Mouse (Mus musculus): ENCODE results near the gene Zfp605.
A peak's percentile ranks its signal among the peaks of the same experiment; 100 is the strongest.
"Not testable (repeated sequence)": the region's sequence is repeated elsewhere in the genome, so short reads cannot be mapped to it uniquely, and the experiment has no call there.

Zfp605 gene

DNA sequence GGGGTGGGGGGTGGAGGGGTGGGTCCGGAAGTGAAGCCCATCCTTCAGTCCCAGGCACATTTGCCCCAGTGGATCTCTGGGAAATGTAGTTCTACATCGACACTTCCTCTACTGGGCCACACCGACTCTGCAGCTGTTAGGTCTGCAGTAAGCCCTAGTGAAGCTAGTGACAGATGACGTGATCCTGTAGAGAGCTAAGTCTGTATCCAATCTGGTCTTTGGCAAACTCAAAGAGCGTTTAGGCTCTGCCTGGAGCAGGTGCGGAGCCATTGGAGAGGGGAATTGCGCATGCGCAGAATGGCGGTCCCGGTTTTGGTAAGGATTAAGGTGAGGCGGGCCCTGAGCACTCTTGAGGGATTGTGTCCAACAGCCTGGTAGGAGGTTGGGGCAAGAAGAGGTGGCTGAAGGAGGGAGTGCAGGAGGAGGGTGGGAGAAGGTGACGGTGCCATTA lies at the start of gene Zfp605:
TSS of gene Zfp605 (plus strand) at position 102 of the 451 bp plus-strand sequence.
- DNase-seq (ENCODE audit: low spot score) = peak; percentile 87

DNA sequence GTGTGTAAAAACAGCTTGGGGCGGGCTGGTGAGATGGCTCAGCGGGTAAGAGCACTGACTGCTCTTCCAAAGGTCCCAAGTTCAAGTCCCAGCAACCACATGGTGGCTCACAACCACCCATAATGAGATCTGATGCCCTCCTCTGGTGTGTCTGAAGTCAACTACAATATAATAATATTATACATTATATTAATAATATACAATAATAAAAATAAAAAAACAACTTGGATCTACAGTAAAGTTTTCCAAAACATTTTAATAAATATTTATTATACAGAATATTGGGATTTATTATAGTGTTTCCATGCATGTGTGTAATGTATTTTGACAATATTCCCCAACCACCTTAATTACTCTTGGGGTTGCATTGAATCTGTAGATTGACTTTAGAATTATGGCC lies 37.5 kb upstream of the Zfp605 start, which contains the start of gene Gm17655:
TSS of gene Gm17655 (minus strand) at position 101 of the 400 bp plus-strand sequence.
- not testable (repeated sequence) for DNase-seq (ENCODE audit: low spot score)

DNA sequence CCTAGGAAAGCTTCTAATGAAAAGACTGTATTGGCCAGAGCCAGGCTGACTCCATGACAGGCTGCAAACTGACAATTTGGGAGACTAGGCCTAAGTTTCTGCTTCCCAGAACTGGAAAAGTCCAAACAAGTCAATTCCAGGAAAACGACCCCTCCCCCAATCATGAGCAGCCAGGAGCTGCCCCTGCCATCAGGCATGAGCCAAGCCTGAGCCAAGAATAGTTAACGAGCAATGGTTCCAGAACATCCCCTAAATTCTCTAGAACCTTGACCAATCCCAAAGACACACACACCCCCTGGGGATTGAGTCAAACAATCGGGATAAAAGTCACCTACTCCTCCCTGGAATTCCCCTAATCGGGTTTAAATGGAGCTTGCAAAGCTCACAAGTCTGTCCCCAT lies 26.9 kb upstream of the Zfp605 start:
- no peak for DNase-seq (ENCODE audit: low spot score)

DNA sequence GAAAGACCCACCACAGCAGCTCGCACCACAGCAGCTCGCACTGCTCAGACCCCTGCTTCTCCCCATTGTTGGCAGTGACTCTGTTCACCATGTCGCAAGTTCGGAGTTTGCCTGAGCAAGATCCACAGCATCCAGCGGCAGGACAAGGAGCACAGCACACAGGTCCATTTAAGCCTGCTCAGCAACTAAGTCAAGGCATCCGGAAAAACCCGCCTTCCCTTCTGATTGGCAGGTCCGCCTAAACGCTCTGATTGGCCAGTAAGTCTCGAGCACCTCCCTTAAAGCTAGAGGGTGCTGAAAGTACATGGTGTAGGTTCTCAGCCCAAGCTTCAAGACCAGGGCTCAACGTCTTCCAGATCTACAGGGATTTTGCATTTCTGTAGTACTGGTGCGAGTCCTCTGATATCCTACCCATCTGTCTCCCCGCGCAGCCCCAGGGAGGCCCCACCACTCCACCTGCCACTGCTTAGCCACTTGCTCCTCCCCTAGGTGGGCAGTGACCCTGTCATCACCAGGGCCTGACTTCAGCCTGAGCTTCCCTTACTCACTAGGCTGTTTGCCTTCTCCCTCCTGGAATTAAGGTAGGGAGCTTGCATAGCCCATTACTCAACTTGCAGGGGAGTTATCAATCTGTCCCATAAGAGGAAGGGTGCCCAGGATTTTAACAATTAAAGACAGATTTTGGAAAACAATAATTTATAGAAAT lies 23.6 kb upstream of the Zfp605 start:
- DNase-seq (ENCODE audit: low spot score) = peak; percentile 58

DNA sequence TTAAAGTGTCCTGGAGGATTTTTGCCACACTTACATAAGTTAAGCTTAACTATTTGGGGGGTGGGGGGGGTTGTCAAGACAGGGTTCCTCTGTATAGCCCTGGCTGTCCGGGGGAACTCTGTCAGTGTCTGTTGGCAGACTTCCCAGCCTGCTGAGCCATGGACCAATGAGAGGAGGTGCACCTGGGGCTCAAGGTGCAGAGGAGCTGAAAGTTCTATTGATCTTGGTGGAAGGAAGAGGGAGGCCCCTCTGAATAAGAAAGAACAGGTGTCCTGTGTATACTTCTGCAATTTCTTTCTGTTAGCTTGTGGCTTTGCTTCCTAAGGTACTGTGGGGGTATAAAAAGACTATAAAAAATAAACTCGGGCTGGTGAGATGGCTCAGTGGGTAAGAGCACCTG lies 18.3 kb upstream of the Zfp605 start:
- DNase-seq (ENCODE audit: low spot score) = no peak

DNA sequence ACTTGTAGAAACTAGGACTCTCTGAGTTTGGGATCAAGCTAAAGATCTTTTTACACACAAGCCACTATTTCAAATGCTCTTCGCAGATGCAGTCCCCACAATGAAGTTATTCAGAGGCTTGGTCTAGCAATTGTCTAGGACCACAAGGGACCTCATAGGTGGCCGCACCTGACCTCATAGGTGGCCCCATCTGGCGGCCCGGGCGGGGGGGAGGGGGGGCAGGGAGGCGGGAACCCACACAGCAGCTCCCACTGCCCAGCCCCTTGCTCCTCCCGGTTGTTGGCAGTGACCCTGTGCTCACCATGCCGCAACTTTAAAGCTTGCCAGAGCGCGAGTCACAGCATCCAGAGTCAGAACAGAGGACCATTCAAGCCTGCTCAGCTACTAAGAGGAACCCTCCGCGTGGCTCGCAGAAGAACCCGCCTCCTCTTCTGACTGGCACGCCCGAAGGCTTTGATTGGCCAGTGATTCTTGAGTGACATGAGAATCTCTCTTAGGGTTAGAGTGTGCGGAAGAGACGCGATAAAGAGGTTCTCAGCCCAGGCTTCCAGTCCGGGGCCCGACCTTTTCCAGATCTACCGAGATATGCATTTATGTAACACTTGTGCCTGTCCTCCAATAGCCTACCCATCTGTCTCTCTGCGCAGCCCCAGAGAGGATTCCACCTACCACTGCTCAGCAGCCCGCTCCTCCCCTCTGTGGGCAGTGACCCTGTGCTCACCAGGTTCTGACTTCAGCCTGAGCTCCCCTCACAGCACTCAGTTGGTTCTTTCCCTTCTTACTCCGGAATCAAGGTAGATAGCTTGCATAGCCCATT lies 15.7 kb upstream of the Zfp605 start, which contains the start of gene Gm35315:
TSS of gene Gm35315 (minus strand) at position 391 of the 817 bp plus-strand sequence.
- peak; percentile 87 for DNase-seq (ENCODE audit: low spot score)

DNA sequence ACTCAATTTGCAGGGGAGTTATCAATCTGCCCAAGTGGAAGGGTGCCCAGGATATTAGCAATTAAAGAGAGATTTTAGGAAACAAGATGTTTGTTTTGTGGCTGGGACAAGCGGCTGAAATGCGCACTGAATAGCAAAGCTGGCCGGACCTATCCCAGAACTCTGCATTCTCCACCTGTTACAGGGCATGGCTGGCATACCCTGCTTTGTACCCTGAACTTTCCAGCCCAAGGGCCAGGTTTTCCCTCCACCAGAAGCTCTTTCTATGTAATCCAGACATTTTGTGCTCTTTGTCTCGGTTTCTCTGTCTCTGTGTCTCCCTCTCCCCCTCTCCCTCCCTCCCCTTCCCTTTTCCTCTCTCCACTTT lies 15.1 kb upstream of the Zfp605 start:
- no peak for DNase-seq (ENCODE audit: low spot score)

DNA sequence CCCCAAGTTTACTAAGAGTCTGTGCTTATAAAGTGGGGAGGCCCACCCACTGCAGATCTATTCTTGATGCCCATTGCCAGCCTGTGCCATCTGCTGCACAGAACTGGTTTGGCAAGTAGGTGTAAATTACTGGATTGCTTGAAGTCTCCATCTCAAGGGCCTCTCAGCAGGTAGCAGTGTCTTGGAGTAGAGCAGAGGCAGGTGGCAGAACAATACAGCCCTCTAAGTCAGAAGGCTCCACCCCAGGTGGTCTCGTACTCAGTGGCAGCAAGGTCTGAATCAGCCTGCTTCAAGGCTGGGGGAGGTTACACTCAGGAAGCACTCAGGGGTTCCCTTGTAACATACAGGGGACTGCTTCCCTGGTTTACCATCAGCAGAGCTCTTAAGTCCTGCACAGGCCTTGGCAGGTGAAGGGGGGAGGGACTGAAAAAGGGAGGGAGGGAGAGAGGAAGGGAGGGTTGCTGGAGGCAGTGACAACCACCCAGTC lies 10.9 kb upstream of the Zfp605 start:
- no peak for DNase-seq (ENCODE audit: low spot score)

DNA sequence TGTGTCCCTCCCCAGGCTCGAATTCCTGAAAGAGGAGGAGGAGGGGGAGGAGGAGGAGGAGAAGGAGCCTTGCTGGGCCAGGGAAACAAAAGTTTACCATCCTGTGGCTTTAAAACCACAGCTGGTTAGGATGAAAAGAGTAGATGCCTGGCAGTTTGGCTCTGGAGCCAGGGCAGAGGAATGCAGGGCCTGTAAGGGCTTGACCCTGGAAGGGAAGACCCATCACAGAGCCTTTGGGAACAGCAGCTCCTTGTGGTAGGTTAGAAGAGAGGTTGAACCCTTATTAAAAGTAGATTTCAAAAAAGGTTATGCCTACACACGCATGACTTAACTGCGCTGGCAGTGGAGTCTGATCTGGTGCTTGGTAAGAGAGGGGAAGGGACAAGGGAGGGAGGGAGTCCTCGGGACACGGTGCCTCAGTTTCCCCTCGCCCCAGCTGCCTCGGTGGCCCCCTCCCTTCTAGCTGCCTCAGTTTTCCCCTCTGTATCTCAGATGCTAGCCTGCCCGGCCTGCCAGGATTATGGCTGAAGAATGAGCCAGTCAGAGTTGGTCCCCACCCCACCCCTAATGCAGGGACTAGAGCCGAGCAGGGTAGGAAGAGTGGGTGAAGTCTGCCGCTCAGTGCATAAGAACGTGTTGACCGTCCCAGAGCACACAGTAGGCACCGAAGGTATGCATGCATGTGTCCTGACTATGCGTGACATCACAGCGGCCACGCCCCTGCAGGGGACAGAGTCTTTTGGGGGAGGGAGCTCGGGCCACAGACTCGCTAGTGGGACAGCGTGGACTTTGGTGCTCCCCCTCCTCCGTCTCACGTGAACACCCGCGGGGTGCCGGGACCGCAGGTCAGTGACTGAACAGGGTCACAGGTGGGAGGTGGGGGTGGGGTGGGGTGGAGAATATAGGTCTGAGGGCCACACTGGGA lies 10.0 kb upstream of the Zfp605 start, which contains the start of gene Plcxd1:
TSS of gene Plcxd1 (plus strand) at position 314 of the 925 bp plus-strand sequence.
- DNase-seq (ENCODE audit: low spot score) = no peak

DNA sequence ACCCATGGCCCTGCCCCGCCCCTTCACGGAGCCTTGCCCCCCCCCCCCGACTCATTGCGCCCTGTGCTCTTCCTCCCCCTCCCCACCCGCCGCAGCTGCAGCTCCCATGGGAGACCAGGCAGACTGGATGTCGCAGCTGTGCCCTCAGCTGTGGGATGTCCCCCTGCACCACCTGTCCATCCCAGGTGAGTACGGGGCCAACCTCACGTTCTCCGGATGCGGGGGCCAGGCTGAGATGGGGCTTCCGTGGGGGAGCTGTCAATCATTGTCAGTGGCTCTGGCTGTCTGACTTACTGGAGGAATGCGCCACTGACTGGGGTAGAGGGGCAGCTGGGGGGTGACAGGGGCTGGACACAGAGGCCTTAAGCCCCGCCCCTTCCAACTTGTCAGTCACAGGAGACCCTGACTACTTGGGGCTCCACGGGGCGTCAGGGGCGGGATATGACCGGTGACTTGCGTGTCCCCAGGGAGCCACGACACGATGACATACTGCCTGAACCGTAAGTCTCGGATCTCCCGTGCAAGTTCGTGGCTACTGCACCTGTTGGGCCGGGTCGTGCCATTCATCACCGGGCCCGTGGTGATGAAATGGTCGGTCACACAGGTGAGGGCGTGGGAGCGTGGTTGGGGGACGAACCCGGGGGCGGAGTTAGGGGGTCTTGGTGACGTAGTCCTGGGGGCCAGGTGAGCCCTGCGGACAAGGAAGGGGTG lies 8.8 kb upstream of the Zfp605 start:
- peak; percentile 39 for DNase-seq (ENCODE audit: low spot score)

DNA sequence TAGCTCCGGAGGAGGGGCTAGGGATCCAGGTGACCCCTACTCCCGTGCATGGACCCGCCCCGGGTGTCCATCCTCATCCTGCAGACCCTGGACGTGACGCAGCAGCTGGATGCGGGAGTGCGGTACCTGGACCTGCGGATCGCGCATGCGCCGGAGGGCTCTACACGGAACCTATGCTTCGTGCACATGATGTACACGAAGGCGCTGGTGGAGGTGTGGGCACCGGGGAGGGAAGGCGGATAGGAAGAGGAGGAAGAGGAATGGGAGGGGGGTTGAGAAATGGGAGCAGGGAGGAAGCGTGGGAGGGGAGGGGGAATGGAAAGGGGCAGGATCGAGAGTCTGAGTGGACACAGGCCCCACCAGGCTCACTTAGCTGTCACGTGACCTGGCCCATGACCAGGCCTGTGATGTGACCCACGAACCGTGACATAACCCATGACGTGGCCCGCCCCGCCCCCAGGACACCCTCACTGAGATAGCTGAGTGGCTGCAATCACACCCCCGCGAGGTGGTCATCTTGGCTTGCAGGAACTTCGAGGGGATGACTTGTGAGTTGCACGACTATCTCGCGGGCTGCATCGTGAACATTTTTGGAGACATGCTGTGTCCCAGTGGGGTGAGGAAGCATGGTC lies 8.1 kb upstream of the Zfp605 start:
- peak; percentile 61 for DNase-seq (ENCODE audit: low spot score)

DNA sequence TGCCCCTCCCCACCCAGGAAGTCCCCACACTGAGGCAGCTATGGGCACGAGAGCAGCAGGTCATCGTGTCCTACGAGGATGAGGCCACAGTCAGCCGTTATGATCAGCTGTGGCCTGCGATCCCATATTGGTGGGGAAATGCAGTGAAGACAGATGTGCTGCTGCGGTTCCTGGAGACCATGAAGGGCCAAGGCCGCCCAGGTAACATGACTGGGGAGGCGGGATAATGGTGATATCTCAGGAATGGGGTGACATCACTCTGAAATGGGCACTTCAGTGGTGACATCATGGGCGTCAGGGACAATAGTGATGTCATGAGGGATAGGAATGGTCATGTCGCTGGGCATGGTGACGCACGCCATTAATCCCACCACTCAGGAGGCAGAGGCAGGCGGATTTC lies 7.5 kb upstream of the Zfp605 start:
- DNase-seq (ENCODE audit: low spot score) = no peak

DNA sequence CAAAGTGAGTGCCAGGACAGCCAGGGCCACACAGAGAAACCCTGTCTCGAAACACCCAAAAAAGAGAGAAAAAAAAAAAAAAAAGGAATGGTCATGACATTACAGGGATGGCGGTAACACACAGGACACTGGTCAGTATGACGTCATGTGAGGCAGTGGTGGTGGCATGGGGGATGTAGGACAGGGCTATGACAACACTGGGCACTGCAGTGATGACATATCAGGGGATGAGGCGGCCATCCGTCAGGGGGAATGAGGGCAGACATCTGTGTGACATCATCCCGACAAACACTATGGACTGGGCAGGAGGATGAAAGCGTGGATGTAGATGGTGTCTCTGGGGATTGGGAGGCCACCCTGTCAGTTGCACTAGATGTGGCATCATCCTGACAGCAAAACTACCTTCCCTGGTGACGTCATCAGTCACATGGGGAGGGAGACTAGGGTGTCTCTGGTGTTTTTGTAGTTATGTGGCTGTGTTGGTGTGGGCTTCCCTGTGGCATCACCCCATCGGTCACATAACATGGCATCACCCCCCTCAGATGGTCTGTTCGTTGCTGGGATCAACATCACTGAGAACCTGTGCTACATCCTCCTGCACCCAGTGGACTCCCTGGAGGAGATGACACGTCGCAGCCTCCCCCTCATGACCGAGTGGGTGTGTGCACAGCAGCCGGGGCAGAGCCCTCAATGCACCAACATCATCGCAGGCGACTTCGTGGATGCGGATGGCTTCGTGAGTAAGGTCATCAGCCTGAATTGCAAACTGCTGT lies 6.9 kb upstream of the Zfp605 start:
- no peak for DNase-seq (ENCODE audit: low spot score)

DNA sequence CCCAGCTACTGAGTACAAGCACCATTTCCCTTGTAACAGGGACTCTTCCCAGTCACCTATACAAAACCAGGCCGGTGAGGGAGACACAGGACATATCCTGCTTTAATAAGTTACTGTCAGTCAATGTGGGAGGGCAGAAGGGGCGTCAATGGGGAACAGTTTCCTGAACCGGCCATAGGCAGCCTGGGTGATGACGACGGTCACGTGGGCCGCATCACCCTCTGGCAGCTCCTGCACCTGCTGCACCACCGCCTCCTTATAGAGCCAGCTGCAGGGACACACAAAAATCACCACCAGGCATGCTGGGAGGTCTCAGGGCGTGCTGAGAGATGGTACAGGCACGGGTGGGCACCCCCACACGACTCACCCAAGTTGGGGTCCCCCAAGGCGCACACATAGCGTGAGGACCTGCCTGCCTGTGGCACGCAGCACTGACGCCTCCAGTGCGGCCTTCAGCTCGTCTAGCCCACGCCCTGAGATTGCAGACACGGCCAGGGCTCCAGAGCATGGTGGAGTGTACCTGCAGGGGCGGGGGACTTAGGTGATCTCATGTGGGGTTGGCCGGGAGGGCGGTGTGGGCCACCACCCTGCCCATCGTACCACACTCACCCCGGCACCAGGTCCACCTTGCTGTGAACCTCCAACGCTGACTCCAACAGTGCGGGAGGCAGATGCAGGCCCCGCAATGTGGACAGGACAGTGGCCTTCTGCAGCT lies 5.8 kb upstream of the Zfp605 start:
- DNase-seq (ENCODE audit: low spot score) = no peak

DNA sequence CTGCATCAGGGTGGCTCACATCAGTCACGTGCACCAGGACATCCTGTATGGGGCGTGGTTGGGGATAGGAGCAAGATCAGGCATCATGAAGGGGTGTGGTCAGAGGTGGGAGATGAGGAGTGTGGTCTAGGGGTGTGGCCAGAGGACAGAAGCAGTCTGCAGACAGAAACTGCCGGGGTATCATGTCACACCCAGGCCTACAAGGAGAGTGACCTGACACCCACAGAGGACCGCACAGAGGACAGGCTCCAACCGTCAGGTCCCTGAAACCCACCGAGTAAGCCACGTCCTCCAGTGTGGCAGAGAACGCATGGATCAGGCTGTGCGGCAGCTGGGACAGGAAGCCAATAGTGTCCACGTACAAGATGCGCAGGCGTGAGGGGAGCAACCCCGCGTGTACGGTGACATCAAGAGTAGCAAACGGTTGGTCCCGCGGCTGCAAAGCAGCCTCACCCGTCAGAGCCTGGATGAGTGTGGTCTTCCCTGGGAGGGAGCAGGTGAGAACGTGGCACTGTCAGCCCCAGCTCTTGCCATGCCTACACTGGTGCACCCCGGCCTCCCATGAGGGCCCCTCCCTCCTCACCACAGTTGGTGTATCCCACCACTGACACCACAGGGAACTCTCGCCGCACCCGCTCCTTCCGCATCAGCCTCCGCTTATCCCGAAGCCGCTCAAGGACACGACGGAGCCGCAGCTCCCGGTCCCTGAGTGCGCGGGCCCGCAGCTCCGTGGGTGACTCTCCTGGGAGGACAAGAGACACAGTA lies 5.1 kb upstream of the Zfp605 start:
- DNase-seq (ENCODE audit: low spot score) = no peak

DNA sequence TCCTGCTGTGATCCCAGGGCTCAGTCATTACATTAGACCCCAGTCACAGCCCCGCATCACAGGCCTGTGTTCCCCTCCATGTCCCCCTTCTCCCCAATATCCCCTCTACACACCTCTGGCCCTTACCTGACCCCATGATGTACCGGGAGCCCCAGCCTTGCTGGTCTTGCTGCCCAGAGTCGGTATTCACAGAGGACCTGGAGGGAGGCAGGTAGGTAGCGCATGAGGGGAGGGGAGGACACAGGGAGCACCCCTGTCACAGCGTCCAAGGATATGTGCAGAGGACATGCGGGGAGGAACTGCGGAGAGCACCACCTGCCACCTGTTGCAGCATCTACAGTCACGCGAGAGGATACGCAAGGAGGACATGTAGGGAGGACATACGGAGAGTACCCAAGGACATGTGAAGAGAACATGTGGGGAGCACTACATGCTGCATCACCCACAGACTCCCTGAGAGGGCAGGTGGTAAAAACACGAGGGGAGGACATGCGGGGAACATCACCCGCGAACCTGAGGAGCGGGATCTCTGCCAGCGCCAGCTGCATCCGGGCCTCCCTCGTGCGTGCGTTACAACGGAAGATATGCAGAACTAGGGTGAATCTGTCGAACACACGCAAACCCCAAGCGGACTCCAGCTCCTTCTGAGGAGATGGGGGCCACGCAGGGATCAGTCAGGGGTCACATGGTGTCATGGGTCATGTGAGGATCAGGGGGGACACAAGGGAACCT lies 3.6 kb upstream of the Zfp605 start:
- no peak for DNase-seq (ENCODE audit: low spot score)

DNA sequence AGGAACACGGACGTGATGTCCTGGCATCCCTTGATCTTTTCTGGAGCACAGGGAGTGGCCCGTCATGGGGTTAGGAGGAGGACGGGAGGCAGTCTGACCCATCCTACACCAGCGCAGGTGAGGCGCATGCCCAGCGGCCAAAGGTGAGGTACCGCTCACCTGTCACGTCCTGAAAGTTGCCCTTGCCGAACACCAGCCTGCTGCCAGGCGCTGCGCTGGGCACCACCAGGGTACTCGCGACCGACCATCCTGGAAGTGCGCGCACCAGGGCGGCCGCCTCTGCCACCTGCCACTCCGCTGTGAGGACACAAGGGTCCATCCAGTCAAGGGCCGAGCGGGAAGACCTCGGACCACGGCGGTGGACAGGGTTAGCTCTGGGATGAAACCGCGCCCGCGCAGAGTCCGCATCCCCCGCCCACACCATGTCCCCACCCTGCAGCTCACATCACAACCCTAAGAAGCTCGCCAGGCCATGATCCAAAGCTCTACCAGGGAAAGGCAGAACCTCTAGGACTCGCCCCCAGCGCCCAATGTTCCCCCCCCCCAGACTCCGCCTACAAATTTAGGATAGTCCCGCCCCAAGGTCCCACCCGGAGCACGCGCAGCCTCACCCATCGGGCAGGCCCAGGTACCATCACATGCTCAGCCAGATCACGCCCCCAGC lies 2.9 kb upstream of the Zfp605 start:
- no peak for DNase-seq (ENCODE audit: low spot score)

Data from testis, postnatal 14 days (tissue).